Mouse (Mus musculus) G1E (cell line): ENCODE measurements at regions not wholly inside any gene's neighbourhood (a gene's known extent, or its start where the extent isn't known, plus 50 kb on each side); places are given as distances from the start of the nearest gene placed in this dataset.

Experiments used
- CTCF ChIP-seq: IDR thresholded peaks from 2 replicates; pipeline ENCODE4 v1.5.1; 2012; ENCODE audit warnings: low read depth, low read length, inconsistent platforms, mixed read lengths
- GATA1 ChIP-seq: IDR thresholded peaks from 2 replicates; pipeline ENCODE4 v1.6.1; 2012; ENCODE audit warnings: borderline replicate concordance, low read length, inconsistent platforms, mixed read lengths

- TF ChIP-seq CTCF, result no peak
- no peak for TF ChIP-seq GATA1
These were observed 550.2 kb downstream of the Cd109 start for GRCm38 (mm10) chr9:79165596-79165995.
